Mouse (Mus musculus) stomach, postnatal 0 days (tissue): ENCODE data around the gene Frmd4b. TPM values are rescaled to one million over a fixed set of nuclear protein-coding genes. Genes with fewer than 3 reads are reported as not detected.
A peak's percentile ranks its signal among the peaks of the same experiment; 100 is the strongest.

Experiments used
- ATAC-seq: fragments of 200-750 bp; cut with Nextera tagmentation; 2 replicates; pipeline ENCODE4 v1.8.0; 2017; ENCODE audit not compliant: low FRiP score, low TSS enrichment
- DNase-seq: peaks from one replicate; pipeline ENCODE4 v3.0.0-alpha.2; 2016; ENCODE audit warnings: low spot score
- H3K27ac ChIP-seq: fragments of 300-500 bp; sonication (generic); replicated peaks from 2 replicates; pipeline ENCODE4 v1.5.1; 2014; ENCODE audit warnings: mild to moderate bottlenecking, control low read depth
- H3K27me3 ChIP-seq: fragments of 300-500 bp; sonication (generic); 2 replicates; pipeline ENCODE4 v1.6.1; 2014; ENCODE audit warnings: low read length; ENCODE audit not compliant: control insufficient read depth, insufficient read depth
- H3K36me3 ChIP-seq: fragments of 300-500 bp; sonication (generic); 2 replicates; pipeline ENCODE4 v1.6.1; 2014; ENCODE audit warnings: low read length, mixed read lengths; ENCODE audit not compliant: control insufficient read depth, insufficient read depth
- H3K4me1 ChIP-seq: fragments of 300-500 bp; sonication (generic); replicated peaks from 2 replicates; pipeline ENCODE4 v1.6.1; 2014; ENCODE audit warnings: antibody characterized with exemption; ENCODE audit not compliant: control insufficient read depth, insufficient read depth
- H3K4me2 ChIP-seq: fragments of 300-500 bp; sonication (generic); replicated peaks from 2 replicates; pipeline ENCODE4 v1.6.1; 2014; ENCODE audit warnings: low read depth, mild to moderate bottlenecking, control low read depth, moderate library complexity
- H3K4me3 ChIP-seq: fragments of 300-500 bp; sonication (generic); 2 replicates; pipeline ENCODE4 v1.5.1; 2014; ENCODE audit warnings: low read depth, low read length, control low read depth
- H3K9ac ChIP-seq: fragments of 300-500 bp; sonication (generic); 2 replicates; pipeline ENCODE4 v1.6.1; 2014; ENCODE audit warnings: mild to moderate bottlenecking, low read length, control low read depth, mixed read lengths
- H3K9me3 ChIP-seq: fragments of 300-500 bp; sonication (generic); 2 replicates; pipeline ENCODE4 v1.6.1; 2016; ENCODE audit warnings: low read length; ENCODE audit not compliant: control insufficient read depth
- CTCF ChIP-seq: IDR thresholded peaks from 2 replicates; pipeline ENCODE4 v1.5.1; 2016; ENCODE audit warnings: antibody characterized with exemption, low read depth, mild to moderate bottlenecking, moderate library complexity
- EP300 ChIP-seq: optimal IDR thresholded peaks from 2 replicates; pipeline ENCODE3; 2016; ENCODE audit warnings: antibody characterized with exemption
- WGBS: fragments of 180-500 bp; shearing (Covaris S2); extraction: QIAGEN DNeasy Blood & Tissue Kit; methylation state at CpG from one replicate; pipeline ENCODE4 v1.1.7; 2014; 5-methylcytosine and 5-hydroxymethylcytosine counted together
- polyA plus RNA-seq: library from polyadenylated mRNA; unstranded; fragments of >200 nt; fragmentation: Nextera tagmentation; extraction: Ambion mirVana; gene quantifications from 2 replicates; pipeline ENCODE4 v1.2.1, GENCODE M21; 2015

The Frmd4b gene
- polyA plus RNA-seq, 1 experiment from 2014 or later = 11.2 TPM

- TF ChIP-seq EP300 = no peak
- TF ChIP-seq CTCF = no peak
- WGBS = 61% methylated on average over 7 of the region's 7 CpGs
These were observed 260.7 kb downstream of the Frmd4b start for GRCm38 (mm10) chr6:97356612-97357011.

GRCm38 (mm10) chr6:97355141-97355540 is 262.2 kb downstream of the Frmd4b start:
- TF ChIP-seq EP300 (no peak), CTCF (no peak)
- Histone ChIP-seq H3K27ac (peak overlapping the region; percentile 26; the same call in 1 of the 2 replicates), H3K36me3 (no peaks in the 10 kb centered on the region), H3K4me3 (no peak overlapping the region), H3K9me3 (no peaks in the 10 kb centered on the region), H3K9ac (no peak overlapping the region), H3K27me3 (no peaks in the 10 kb centered on the region), H3K4me1 (no peaks in the 10 kb centered on the region), H3K4me2 (peak overlapping the region; percentile 6; the same call in 1 of the 2 replicates)
- ATAC-seq (peak; percentile 67; the same call in 1 of the 2 replicates), DNase-seq (no peak)
- WGBS = 18% methylated on average over 8 of the region's 8 CpGs

More at GRCm38 (mm10) chr6:97356612-97357011, 260.7 kb downstream of the Frmd4b start:
- H3K4me2 ChIP-seq = no peak overlapping the region
- no peak overlapping the region for H3K4me3 ChIP-seq
- no peaks in the 10 kb centered on the region for H3K27me3 ChIP-seq
- H3K9ac ChIP-seq = no peak overlapping the region
- no peaks in the 10 kb centered on the region for H3K4me1 ChIP-seq
- H3K27ac ChIP-seq = no peak overlapping the region
- no peak for ATAC-seq
- H3K9me3 ChIP-seq = no peaks in the 10 kb centered on the region
- no peaks in the 10 kb centered on the region for H3K36me3 ChIP-seq
- no peak for DNase-seq

GRCm38 (mm10) chr6:97353933-97354332 is 263.4 kb downstream of the Frmd4b start:
- Histone ChIP-seq H3K9me3 (no peaks in the 10 kb centered on the region), H3K27ac (peak overlapping the region; percentile 83), H3K4me3 (no peak overlapping the region), H3K36me3 (no peaks in the 10 kb centered on the region), H3K4me2 (peak overlapping the region; percentile 35), H3K4me1 (peaks cover 6% of the 10 kb centered on the region; the same call in 1 of the 2 replicates), H3K27me3 (no peaks in the 10 kb centered on the region), H3K9ac (no peak overlapping the region)
- WGBS = 29% methylated on average over 5 of the region's 5 CpGs
- TF ChIP-seq CTCF (no peak), EP300 (no peak)
- ATAC-seq (peak; percentile 48; the same call in 1 of the 2 replicates), DNase-seq (peak; percentile 68)

- ATAC-seq (peak; percentile 68), DNase-seq (no peak)
- H3K36me3 ChIP-seq = no peaks in the 10 kb centered on the region
- no peak overlapping the region for H3K4me3 ChIP-seq
- WGBS = 28% methylated on average over 6 of the region's 6 CpGs
- no peak for TF ChIP-seq CTCF
- no peak for TF ChIP-seq EP300
- H3K9ac ChIP-seq = no peak overlapping the region
- H3K4me2 ChIP-seq = peak overlapping the region; percentile 35; the same call in 1 of the 2 replicates
- peaks cover 6% of the 10 kb centered on the region; the same call in 1 of the 2 replicates for H3K4me1 ChIP-seq
- peak overlapping the region; percentile 83 for H3K27ac ChIP-seq
- H3K9me3 ChIP-seq = no peaks in the 10 kb centered on the region
- no peaks in the 10 kb centered on the region for H3K27me3 ChIP-seq
These were observed 264.0 kb downstream of the Frmd4b start for GRCm38 (mm10) chr6:97353371-97353770.

GRCm38 (mm10) chr6:97352505-97353154 is 264.7 kb downstream of the Frmd4b start:
- peak overlapping the region; percentile 6 for H3K4me3 ChIP-seq

More at GRCm38 (mm10) chr6:97352505-97353154, 264.7 kb downstream of the Frmd4b start:
- no peaks in the 10 kb centered on the region for H3K9me3 ChIP-seq
- H3K27ac ChIP-seq = peak overlapping the region; percentile 67
- no peak for ATAC-seq
- no peaks in the 10 kb centered on the region for H3K36me3 ChIP-seq
- DNase-seq = no peak
- H3K4me2 ChIP-seq = peak overlapping the region; percentile 29
- H3K9ac ChIP-seq = no peak overlapping the region
- TF ChIP-seq CTCF (no peak), EP300 (no peak)
- no peaks in the 10 kb centered on the region for H3K27me3 ChIP-seq
- peaks cover 6% of the 10 kb centered on the region; the same call in 1 of the 2 replicates for H3K4me1 ChIP-seq
- 46% methylated on average over 10 of the region's 10 CpGs for WGBS
